Mouse (Mus musculus) midbrain, embryonic 11.5 days (tissue): ENCODE data around the gene 4931422A03Rik. TPM values are rescaled to one million over a fixed set of nuclear protein-coding genes. Genes with fewer than 3 reads are reported as not detected.

Source experiments
- ATAC-seq: fragments of 200-750 bp; cut with Nextera tagmentation; 2 replicates; pipeline ENCODE4 v1.8.0; 2017; ENCODE audit warnings: moderate TSS enrichment, moderate library complexity; ENCODE audit not compliant: low FRiP score
- DNase-seq: peaks from one replicate; pipeline ENCODE4 v3.0.0; 2015; ENCODE audit warnings: low spot score; ENCODE audit errors: missing footprints
- H3K27ac ChIP-seq: fragments of 300-500 bp; sonication (generic); 2 replicates; pipeline ENCODE4 v1.5.1; 2014; ENCODE audit warnings: low read depth, low read length
- H3K27me3 ChIP-seq: fragments of 300-500 bp; sonication (generic); 2 replicates; pipeline ENCODE4 v1.6.1; 2014; ENCODE audit warnings: mild to moderate bottlenecking, low read length, moderate library complexity, mixed read lengths; ENCODE audit not compliant: control insufficient read depth, insufficient read depth
- H3K36me3 ChIP-seq: fragments of 300-500 bp; sonication (generic); 2 replicates; pipeline ENCODE4 v1.6.1; 2014; ENCODE audit warnings: mild to moderate bottlenecking, low read length, moderate library complexity, mixed read lengths; ENCODE audit not compliant: control insufficient read depth, insufficient read depth
- H3K4me1 ChIP-seq: fragments of 300-500 bp; sonication (generic); 2 replicates; pipeline ENCODE4 v1.6.1; 2014; ENCODE audit warnings: low read length; ENCODE audit not compliant: control insufficient read depth, insufficient read depth
- H3K4me2 ChIP-seq: fragments of 300-500 bp; sonication (generic); 2 replicates; pipeline ENCODE4 v1.6.1; 2014; ENCODE audit warnings: mild to moderate bottlenecking, moderate library complexity
- H3K4me3 ChIP-seq: fragments of 300-500 bp; sonication (generic); 2 replicates; pipeline ENCODE4 v1.5.1; 2014; ENCODE audit warnings: low read depth, low read length
- H3K9ac ChIP-seq: fragments of 300-500 bp; sonication (generic); 2 replicates; pipeline ENCODE4 v1.6.1; 2014; ENCODE audit warnings: low read length
- H3K9me3 ChIP-seq: fragments of 300-500 bp; sonication (generic); 2 replicates; pipeline ENCODE4 v1.6.1; 2016; ENCODE audit warnings: low read length; ENCODE audit not compliant: control insufficient read depth
- WGBS: fragments of 180-500 bp; shearing (Covaris S2); extraction: QIAGEN DNeasy Blood & Tissue Kit; methylation state at CpG from one replicate; pipeline ENCODE4 v1.1.7; 2014; 5-methylcytosine and 5-hydroxymethylcytosine counted together
- polyA plus RNA-seq: library from polyadenylated mRNA; unstranded; fragments of >200 nt; fragmentation: Nextera tagmentation; extraction: Ambion mirVana; gene quantifications from 2 replicates; pipeline ENCODE4 v1.2.1, GENCODE M21; 2014

The 4931422A03Rik gene
- polyA plus RNA-seq, 1 experiment from 2014 or later = 1.1 TPM

DNA sequence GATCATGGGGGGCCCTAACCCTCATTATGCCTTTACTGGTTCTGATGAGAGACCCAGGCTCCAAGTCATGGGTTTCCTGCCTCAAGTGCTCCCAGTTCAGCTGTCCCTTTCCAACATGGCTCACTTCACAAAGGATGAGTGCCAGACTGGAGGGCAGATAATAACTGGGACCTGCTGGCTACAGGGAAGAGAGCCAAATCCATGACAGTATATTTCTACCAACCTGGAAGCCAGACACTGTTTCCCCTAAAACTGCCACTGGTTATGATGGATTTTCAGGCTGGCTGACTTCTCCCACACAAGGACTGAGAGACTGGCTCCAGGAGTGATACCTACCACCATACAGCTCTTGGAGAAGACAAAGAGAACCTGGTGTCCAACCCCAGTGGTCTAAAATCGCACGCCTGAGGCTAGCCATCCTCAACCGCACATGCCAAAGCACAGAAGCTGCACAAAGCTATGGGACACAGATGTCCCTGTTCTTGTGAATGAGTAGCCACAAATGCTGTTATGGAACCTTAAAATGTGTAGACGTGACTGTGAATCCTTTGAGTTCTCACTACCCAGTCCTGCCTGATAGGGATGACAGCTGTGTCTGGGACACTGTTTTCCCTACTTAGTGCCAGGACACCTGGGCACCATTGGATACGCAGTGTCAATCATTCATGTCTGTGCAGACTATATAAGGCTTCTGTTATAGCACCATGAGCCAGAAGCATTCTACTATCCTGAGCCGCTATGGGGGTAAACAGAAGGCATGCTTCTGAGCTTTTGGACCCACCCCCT lies 74.9 kb downstream of the 4931422A03Rik start:
- H3K9ac ChIP-seq = no peak overlapping the region
- no peak overlapping the region for H3K4me3 ChIP-seq
- no peak overlapping the region for H3K27ac ChIP-seq
- no peak overlapping the region for H3K4me2 ChIP-seq
- no peaks in the 10 kb centered on the region for H3K4me1 ChIP-seq
- no peaks in the 10 kb centered on the region for H3K27me3 ChIP-seq
- DNase-seq = no peak
- 91% methylated on average over 6 of the region's 6 CpGs for WGBS
- ATAC-seq = no peak
- H3K9me3 ChIP-seq = no peaks in the 10 kb centered on the region
- H3K36me3 ChIP-seq = no peaks in the 10 kb centered on the region

DNA sequence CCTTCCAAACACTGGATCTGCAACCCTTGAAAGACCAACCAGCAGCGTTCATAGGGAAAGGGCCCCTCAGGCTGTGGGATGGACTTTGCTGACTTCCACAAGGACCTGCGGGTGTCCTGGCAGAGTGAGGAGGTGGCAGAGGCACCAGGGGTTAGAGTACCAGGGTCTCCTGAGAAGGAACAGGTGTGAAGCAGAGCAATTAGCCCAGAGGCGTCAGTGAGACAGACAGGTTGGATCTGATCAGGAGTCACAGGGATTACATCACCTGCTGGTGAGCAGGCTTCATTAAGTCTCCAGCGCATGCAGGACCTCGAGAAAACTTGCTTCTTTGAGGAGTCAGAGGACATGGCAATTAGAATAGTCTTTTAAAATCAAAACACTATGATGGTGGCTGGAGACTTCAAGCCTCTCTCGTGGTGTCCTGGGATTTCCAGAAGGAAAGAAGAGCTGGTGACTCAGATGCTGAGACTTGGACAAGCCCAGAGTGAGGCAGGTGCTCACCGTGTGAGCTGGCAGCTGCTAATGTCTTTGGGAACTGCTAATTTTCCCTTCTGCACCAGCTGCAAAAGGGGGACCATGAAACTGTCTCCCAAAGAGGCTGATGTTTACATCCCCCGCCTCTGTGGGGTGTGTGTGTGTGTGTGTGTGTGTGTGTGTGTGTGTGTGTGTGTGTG lies 80.0 kb downstream of the 4931422A03Rik start:
- Histone ChIP-seq H3K27ac (no peak overlapping the region), H3K4me2 (no peak overlapping the region), H3K4me3 (no peak overlapping the region), H3K36me3 (no peaks in the 10 kb centered on the region), H3K27me3 (no peaks in the 10 kb centered on the region), H3K9ac (no peak overlapping the region), H3K9me3 (no peaks in the 10 kb centered on the region), H3K4me1 (no peaks in the 10 kb centered on the region)
- DNase-seq (no peak), ATAC-seq (no peak)
- 75% methylated on average over 8 of the region's 8 CpGs for WGBS

DNA sequence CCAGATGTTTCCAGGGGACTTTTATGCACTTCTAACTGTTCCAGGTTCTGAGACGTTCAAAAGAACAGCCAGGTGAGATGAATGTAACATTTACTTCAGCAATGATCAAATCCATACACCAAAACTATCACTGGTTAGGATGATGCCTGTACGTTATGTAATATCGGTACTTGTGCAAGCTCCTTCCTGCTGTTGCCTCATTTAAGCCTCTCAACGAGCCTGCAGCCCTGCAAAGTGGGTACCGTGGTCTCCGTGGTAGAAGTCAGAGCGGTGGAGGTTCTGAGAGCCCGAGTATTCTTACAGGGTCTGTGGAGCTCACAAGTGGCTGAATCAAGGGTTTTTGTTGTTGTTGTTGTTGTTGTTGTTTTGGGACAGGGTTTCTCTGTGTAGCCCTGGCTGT lies 81.3 kb downstream of the 4931422A03Rik start:
- Histone ChIP-seq H3K9me3 (no peaks in the 10 kb centered on the region), H3K27me3 (no peaks in the 10 kb centered on the region), H3K4me1 (no peaks in the 10 kb centered on the region), H3K4me2 (no peak overlapping the region), H3K36me3 (no peaks in the 10 kb centered on the region), H3K27ac (no peak overlapping the region), H3K4me3 (no peak overlapping the region), H3K9ac (no peak overlapping the region)
- DNase-seq = no peak
- no peak for ATAC-seq
- 87% methylated on average over 8 of the region's 8 CpGs for WGBS

GRCm38 (mm10) chr2:103945571-103946092 lies 82.5 kb downstream of the 4931422A03Rik start:
- 75% methylated on average over 5 of the region's 5 CpGs for WGBS
- no peaks in the 10 kb centered on the region for H3K27me3 ChIP-seq
- no peaks in the 10 kb centered on the region for H3K9me3 ChIP-seq
- no peak overlapping the region for H3K4me3 ChIP-seq
- H3K4me1 ChIP-seq = no peaks in the 10 kb centered on the region
- H3K27ac ChIP-seq = no peak overlapping the region
- ATAC-seq = no peak
- no peaks in the 10 kb centered on the region for H3K36me3 ChIP-seq
- no peak overlapping the region for H3K9ac ChIP-seq
- no peak for DNase-seq
- no peak overlapping the region for H3K4me2 ChIP-seq

DNA sequence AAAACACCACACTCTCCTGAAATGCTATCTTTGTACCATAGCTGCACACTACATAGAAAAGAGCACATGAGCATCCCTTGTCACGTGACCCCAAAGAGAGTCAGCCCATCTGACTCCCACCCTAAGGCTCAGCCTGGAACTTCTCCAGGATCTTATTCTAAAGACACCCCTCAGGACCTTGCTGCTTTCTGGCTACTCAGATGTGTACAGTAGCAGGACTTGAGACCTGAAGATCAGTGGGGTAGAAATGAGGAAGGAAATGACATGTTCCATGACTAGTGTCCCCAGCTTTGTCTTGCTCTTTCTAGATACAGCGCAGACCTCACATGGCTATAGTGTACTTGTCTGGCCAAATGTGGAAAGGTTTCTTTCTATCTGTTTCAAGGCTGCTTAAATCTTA lies 83.3 kb downstream of the 4931422A03Rik start:
- DNase-seq (no peak), ATAC-seq (no peak)
- Histone ChIP-seq H3K27ac (no peak overlapping the region), H3K9ac (no peak overlapping the region), H3K27me3 (no peaks in the 10 kb centered on the region), H3K4me2 (no peak overlapping the region), H3K9me3 (no peaks in the 10 kb centered on the region), H3K4me1 (no peaks in the 10 kb centered on the region), H3K4me3 (no peak overlapping the region), H3K36me3 (no peaks in the 10 kb centered on the region)
- 87% methylated on average over 2 of the region's 2 CpGs for WGBS

- WGBS = 60% methylated on average over 3 of the region's 3 CpGs
- no peak overlapping the region for H3K4me3 ChIP-seq
- no peak overlapping the region for H3K4me2 ChIP-seq
- no peak for DNase-seq
- no peak for ATAC-seq
- no peaks in the 10 kb centered on the region for H3K36me3 ChIP-seq
- H3K9ac ChIP-seq = no peak overlapping the region
- H3K27ac ChIP-seq = no peak overlapping the region
- no peaks in the 10 kb centered on the region for H3K4me1 ChIP-seq
- no peaks in the 10 kb centered on the region for H3K9me3 ChIP-seq
- no peaks in the 10 kb centered on the region for H3K27me3 ChIP-seq
These were observed 87.1 kb downstream of the 4931422A03Rik start for GRCm38 (mm10) chr2:103941085-103941484.

DNA sequence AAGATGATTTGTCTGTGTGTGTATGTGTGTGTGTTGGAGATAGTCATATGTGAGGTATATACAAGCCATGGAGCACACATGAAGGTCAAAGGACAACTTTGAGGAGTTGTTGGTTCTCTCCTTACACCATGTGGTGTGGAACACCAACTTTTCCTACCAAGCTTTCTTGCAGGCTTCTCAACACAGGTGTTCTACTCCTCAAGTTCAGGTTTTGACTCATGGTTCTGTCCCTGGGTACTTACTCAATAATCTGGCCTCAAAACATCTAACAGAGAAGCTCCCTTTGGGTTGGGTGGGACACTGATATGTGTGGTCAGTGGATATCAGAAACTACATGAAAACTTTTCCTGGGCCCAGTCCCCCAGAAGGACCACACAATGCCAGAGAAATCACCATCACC lies 89.2 kb downstream of the 4931422A03Rik start:
- no peak overlapping the region for H3K27ac ChIP-seq
- ATAC-seq = no peak
- H3K4me2 ChIP-seq = no peak overlapping the region
- H3K9me3 ChIP-seq = no peaks in the 10 kb centered on the region
- H3K27me3 ChIP-seq = no peaks in the 10 kb centered on the region
- H3K4me1 ChIP-seq = no peaks in the 10 kb centered on the region
- H3K36me3 ChIP-seq = no peaks in the 10 kb centered on the region
- no peak overlapping the region for H3K4me3 ChIP-seq
- DNase-seq = no peak
- H3K9ac ChIP-seq = no peak overlapping the region

DNA sequence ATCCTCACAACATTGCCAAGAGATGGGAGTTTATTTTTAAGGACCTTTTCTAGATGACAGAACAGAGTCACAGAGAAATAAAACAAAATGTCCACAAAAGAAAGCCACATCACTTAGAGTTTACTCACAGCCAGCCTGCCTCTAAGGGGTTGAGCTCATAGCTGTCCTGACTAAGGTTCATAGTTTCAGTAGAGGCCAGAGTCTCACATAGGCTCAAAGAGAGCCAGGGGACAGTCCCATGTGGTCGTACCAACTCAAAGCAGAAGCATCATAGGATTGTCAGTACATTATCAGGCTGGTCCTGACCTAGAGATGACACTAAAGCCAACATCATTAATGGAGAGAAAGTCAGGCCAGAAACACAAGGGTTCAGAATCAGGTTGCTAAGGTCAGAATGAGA lies 89.6 kb downstream of the 4931422A03Rik start:
- ATAC-seq = no peak
- Histone ChIP-seq H3K27ac (no peak overlapping the region), H3K9me3 (no peaks in the 10 kb centered on the region), H3K27me3 (no peaks in the 10 kb centered on the region), H3K4me2 (no peak overlapping the region), H3K4me3 (no peak overlapping the region), H3K36me3 (no peaks in the 10 kb centered on the region), H3K9ac (no peak overlapping the region), H3K4me1 (no peaks in the 10 kb centered on the region)
- WGBS = 71% methylated on average over 1 of the region's 1 CpGs
- DNase-seq = no peak

- no peak overlapping the region for H3K27ac ChIP-seq
- no peak overlapping the region for H3K9ac ChIP-seq
- no peak overlapping the region for H3K4me3 ChIP-seq
- DNase-seq (no peak), ATAC-seq (no peak)
- H3K4me2 ChIP-seq = no peak overlapping the region
- no peaks in the 10 kb centered on the region for H3K9me3 ChIP-seq
- no peaks in the 10 kb centered on the region for H3K4me1 ChIP-seq
- WGBS = 79% methylated on average over 2 of the region's 2 CpGs
- no peaks in the 10 kb centered on the region for H3K27me3 ChIP-seq
- no peaks in the 10 kb centered on the region for H3K36me3 ChIP-seq
These were observed 90.5 kb downstream of the 4931422A03Rik start for GRCm38 (mm10) chr2:103937670-103938069.
